Mouse (Mus musculus) liver, embryonic 15.5 days (tissue): ENCODE measurements around the gene Ripk1. TPM values are rescaled to one million over a fixed set of nuclear protein-coding genes. Genes with fewer than 3 reads are reported as not detected.

Source experiments
- ATAC-seq: fragments of 200-750 bp; cut with Nextera tagmentation; 2 replicates; pipeline ENCODE4 v1.8.0; 2017; ENCODE audit warnings: moderate number of reproducible peaks, mild to moderate bottlenecking, moderate library complexity; ENCODE audit not compliant: insufficient read depth
- H3K27ac ChIP-seq: fragments of 300-500 bp; sonication (generic); replicated peaks from 2 replicates; pipeline ENCODE4 v1.5.1; 2015; ENCODE audit warnings: mild to moderate bottlenecking, inconsistent platforms
- H3K27me3 ChIP-seq: fragments of 300-500 bp; sonication (generic); 2 replicates; pipeline ENCODE4 v1.6.1; 2015; ENCODE audit warnings: mild to moderate bottlenecking, inconsistent platforms
- H3K36me3 ChIP-seq: fragments of 300-500 bp; sonication (generic); replicated peaks from 2 replicates; pipeline ENCODE4 v1.6.1; 2015; ENCODE audit warnings: moderate library complexity, mild to moderate bottlenecking, inconsistent platforms
- H3K4me1 ChIP-seq: fragments of 300-500 bp; sonication (generic); replicated peaks from 2 replicates; pipeline ENCODE4 v1.6.1; 2015; ENCODE audit warnings: inconsistent platforms
- H3K4me2 ChIP-seq: fragments of 300-500 bp; sonication (generic); 2 replicates; pipeline ENCODE4 v1.6.1; 2015; ENCODE audit warnings: moderate library complexity, mild to moderate bottlenecking, inconsistent platforms
- H3K4me3 ChIP-seq: fragments of 300-500 bp; sonication (generic); replicated peaks from 2 replicates; pipeline ENCODE4 v1.5.1; 2015; ENCODE audit warnings: mild to moderate bottlenecking, inconsistent platforms
- H3K9ac ChIP-seq: fragments of 300-500 bp; sonication (generic); 2 replicates; pipeline ENCODE4 v1.6.1; 2015; ENCODE audit warnings: moderate library complexity, mild to moderate bottlenecking, inconsistent platforms
- H3K9me3 ChIP-seq: fragments of 300-500 bp; sonication (generic); replicated peaks from 2 replicates; pipeline ENCODE4 v1.6.1; 2016; ENCODE audit warnings: inconsistent platforms
- WGBS: fragments of 180-500 bp; shearing (Covaris S2); methylation state at CpG from one replicate; pipeline ENCODE4 v1.1.7; 2015; ENCODE audit warnings: mixed read lengths; ENCODE audit not compliant: insufficient replicate concordance; 5-methylcytosine and 5-hydroxymethylcytosine counted together
- polyA plus RNA-seq: library from polyadenylated mRNA; unstranded; fragments of >200 nt; fragmentation: Nextera tagmentation; extraction: Ambion mirVana; gene quantifications from 2 replicates; pipeline ENCODE4 v1.2.1, GENCODE M21; 2015

Ripk1 gene
- polyA plus RNA-seq, 1 experiment from 2014 or later = 11.6 TPM

DNA sequence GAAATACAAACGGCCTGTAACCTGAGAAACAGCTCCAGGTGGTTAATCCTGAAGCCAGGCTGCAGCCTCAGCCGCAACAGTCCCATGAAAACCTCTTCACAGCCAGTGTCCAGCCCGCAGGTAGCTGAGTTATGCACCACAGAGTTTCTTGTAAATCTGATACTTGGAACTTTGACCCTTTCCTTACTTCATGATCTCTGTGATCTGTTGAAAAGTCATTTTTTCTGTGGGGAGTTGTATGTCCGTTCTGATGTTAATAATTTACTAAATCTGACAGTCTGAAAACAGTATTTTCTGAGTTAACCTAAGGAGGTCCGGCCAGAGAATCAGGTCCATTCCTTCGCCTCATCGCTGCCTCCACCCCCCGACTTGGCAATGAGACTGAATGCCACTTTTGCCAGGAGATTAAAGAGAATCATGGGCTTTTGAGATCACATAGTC lies 36.8 kb downstream of the Ripk1 start:
- H3K27me3 ChIP-seq = no peaks in the 10 kb centered on the region
- ATAC-seq = no peak
- peaks cover 3% of the 10 kb centered on the region; the same call in 1 of the 2 replicates for H3K36me3 ChIP-seq
- H3K9me3 ChIP-seq = no peaks in the 10 kb centered on the region
- 64% methylated on average over 8 of the region's 8 CpGs for WGBS
- peak overlapping the region; percentile 25; the same call in 1 of the 2 replicates for H3K4me3 ChIP-seq
- peak overlapping the region; percentile 61 for H3K27ac ChIP-seq
- peaks cover 30% of the 10 kb centered on the region for H3K4me1 ChIP-seq
- H3K4me2 ChIP-seq = peak overlapping the region; percentile 88
- H3K9ac ChIP-seq = no peak overlapping the region

DNA sequence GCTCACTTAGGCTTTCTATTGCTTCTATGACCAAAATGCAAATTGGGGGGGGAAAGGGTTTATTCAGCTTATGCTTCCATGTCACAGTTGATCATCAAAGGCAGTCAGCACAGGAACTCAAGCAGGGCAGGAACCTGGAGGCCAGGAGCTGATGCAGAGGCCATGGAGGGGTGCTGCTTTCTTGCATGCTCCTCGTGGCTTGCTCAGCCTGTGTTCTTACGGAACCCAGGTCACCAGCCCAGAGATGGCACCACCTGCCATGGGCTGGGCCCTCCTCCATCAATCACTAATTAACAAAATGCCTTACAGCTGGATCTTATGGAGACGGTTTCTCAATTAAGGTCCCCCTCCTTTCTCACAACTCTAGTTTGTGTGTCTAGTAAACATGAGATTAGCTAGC lies 37.9 kb downstream of the Ripk1 start:
- peaks cover 39% of the 10 kb centered on the region for H3K4me1 ChIP-seq
- H3K9me3 ChIP-seq = no peaks in the 10 kb centered on the region
- no peaks in the 10 kb centered on the region for H3K27me3 ChIP-seq
- ATAC-seq = no peak
- H3K4me2 ChIP-seq = no peak overlapping the region
- H3K9ac ChIP-seq = no peak overlapping the region
- H3K36me3 ChIP-seq = no peaks in the 10 kb centered on the region
- no peak overlapping the region for H3K4me3 ChIP-seq
- no peak overlapping the region for H3K27ac ChIP-seq
- WGBS = 79% methylated on average over 3 of the region's 3 CpGs

DNA sequence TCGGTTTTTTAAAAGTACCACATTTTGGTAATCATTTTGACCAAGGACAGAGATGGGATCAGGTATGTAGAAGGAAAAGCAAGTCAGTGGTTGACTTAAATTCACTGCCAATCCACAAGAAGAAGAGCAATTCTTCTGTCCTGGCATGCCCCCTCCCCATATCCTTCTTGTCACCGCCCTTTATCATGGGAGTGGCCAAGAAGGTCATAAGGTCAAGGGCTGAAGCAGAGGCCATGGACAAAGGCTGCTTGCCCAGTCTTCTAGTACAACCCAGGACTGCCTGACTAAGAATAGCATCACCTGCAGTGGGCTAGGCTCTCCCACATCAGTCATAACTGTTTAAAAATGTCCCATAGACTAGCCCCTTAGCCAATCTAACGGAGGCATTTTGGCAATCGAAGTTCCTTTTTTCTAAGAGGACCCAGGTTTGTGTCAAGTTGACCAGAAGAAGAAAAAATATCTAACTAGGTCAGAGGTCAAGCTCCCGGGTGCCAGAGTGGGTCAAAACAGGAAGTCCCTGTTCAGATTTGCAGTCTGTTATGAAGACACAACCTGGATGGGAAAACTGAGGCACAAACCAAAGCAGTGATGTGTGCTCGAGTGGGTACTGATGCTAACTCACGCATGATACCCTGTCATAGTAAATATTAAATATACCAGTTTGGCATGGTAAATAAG lies 41.7 kb downstream of the Ripk1 start:
- Histone ChIP-seq H3K9ac (no peak overlapping the region), H3K4me3 (no peak overlapping the region), H3K27ac (no peak overlapping the region), H3K36me3 (0 out of 2 replicates have a peak, but pooled peaks cover 4% of the 10 kb centered on the region), H3K4me2 (no peak overlapping the region), H3K27me3 (no peaks in the 10 kb centered on the region), H3K4me1 (peaks cover 24% of the 10 kb centered on the region), H3K9me3 (no peaks in the 10 kb centered on the region)
- no peak for ATAC-seq
- WGBS = 44% methylated on average over 7 of the region's 7 CpGs

DNA sequence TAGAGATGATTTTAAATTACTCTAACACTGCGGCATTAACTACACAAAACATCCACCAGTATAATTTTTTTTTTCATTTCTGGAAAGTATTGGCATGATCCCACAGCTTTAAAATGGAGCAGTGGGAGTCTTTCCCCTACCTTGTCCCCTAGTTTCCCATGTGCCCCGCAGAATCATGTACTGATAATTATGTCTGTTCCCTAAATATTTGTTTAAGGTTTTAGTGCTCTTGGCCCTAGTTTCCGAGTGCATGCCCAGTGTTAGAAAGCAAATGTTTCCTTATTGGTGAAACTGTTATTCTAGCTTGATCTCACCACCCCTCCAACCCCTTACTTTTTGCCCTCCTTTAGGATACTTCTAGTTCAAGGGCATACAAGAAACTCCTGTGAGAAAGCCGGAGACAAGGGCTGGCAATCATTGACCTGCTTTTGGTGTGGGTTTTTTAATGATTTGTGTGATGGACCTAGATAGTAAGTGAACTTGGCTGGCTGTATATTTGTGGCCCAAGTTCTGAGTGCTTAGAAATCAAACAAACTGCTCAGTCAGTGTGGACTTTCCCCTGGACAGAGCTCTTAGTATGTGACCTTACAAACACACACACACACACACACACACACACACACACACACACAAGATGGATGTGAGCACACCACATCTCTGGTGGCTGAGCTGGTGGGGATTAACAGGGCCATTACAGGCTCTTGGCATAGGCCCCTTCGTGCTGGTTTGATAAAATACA lies 43.5 kb downstream of the Ripk1 start:
- H3K27me3 ChIP-seq = no peaks in the 10 kb centered on the region
- H3K27ac ChIP-seq = peak overlapping the region; percentile 52
- no peak overlapping the region for H3K9ac ChIP-seq
- 46% methylated on average over 5 of the region's 5 CpGs for WGBS
- no peak overlapping the region for H3K4me2 ChIP-seq
- peaks cover 17% of the 10 kb centered on the region for H3K4me1 ChIP-seq
- H3K4me3 ChIP-seq = no peak overlapping the region
- 0 out of 2 replicates have a peak, but pooled peaks cover 9% of the 10 kb centered on the region for H3K36me3 ChIP-seq
- ATAC-seq = peak; percentile 79
- H3K9me3 ChIP-seq = no peaks in the 10 kb centered on the region

DNA sequence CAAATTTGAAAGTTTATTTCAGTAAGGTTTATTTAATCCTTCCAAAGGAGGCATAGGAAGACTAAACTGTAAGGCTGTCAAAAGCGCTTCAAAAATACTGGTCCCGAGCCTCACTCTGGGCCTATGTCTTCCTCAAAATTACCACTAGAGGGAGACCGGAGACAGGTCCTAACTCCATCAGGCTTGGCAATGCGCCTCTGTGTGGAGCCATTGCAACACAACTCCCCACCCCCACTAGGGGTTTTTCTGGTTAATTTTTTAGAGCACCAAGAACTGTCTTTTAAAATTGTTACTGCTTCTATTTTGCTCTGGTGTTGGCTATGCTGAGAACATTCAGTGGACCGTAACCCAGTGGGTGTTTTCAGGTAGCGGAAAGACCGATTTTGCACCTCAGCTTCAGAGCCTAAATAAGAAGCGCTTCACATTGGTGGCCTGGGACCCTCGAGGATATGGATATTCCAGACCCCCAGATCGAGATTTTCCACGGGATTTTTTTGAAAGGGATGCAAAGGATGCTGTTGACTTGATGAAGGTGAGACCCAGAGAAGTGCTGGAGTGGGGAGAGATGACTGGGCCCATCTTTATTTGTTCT lies 44.4 kb downstream of the Ripk1 start:
- peak; percentile 74 for ATAC-seq
- 38% methylated on average over 11 of the region's 11 CpGs for WGBS
- no peaks in the 10 kb centered on the region for H3K27me3 ChIP-seq
- H3K9me3 ChIP-seq = no peaks in the 10 kb centered on the region
- no peak overlapping the region for H3K4me3 ChIP-seq
- H3K9ac ChIP-seq = no peak overlapping the region
- no peak overlapping the region for H3K4me2 ChIP-seq
- H3K27ac ChIP-seq = 0 out of 2 replicates have a peak overlapping the region, but pooled peaks have one; percentile 29
- peaks cover 17% of the 10 kb centered on the region for H3K4me1 ChIP-seq
- H3K36me3 ChIP-seq = 0 out of 2 replicates have a peak, but pooled peaks cover 9% of the 10 kb centered on the region

DNA sequence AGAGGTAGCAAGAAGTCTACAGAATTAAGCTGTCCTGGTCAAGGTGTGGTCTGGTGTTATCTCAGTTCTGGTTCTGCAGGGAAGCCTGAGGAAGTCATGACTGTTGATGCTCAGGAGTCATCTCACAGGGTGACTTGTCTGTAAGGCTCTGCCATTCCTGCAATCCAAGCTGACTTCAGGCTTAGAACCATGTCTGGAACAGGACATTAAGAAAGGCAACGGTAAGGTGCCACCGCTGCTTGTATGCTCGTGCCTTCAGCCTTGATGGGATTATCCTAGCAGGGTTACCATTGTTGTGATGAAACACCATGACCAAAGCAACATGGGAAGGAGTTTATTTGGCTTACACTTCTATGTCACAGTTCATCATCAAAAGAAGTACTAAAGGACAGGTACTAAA lies 45.4 kb downstream of the Ripk1 start:
- Histone ChIP-seq H3K9ac (no peak overlapping the region), H3K27me3 (no peaks in the 10 kb centered on the region), H3K4me1 (peaks cover 17% of the 10 kb centered on the region), H3K4me3 (no peak overlapping the region), H3K4me2 (no peak overlapping the region), H3K27ac (no peak overlapping the region), H3K36me3 (0 out of 2 replicates have a peak, but pooled peaks cover 9% of the 10 kb centered on the region), H3K9me3 (no peaks in the 10 kb centered on the region)
- no peak for ATAC-seq
- WGBS = 73% methylated on average over 3 of the region's 3 CpGs

DNA sequence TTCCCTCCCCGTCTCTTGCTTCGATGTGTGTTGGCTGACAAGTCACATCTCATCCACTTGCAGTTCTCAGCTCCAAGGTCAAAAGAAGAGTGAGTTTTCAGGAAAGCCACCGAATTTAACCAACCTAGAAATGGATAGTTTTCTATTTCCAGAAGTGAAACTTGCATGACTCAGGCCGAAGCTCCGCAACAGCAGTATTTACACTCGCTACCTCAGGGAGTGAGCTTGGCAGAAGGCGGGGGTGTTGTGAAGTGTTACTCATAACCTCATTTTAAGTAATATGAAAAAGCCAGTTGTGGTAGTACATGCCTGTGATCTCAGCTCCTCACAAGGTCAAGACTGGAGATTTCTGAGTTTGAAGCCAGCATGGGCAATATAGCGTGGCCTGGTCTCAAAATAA lies 48.3 kb downstream of the Ripk1 start:
- Histone ChIP-seq H3K4me3 (no peak overlapping the region), H3K4me1 (0 out of 2 replicates have a peak, but pooled peaks cover 14% of the 10 kb centered on the region), H3K27me3 (no peaks in the 10 kb centered on the region), H3K4me2 (no peak overlapping the region), H3K27ac (no peak overlapping the region), H3K9ac (no peak overlapping the region), H3K36me3 (0 out of 2 replicates have a peak, but pooled peaks cover 9% of the 10 kb centered on the region), H3K9me3 (no peaks in the 10 kb centered on the region)
- ATAC-seq = no peak
- 80% methylated on average over 8 of the region's 8 CpGs for WGBS

DNA sequence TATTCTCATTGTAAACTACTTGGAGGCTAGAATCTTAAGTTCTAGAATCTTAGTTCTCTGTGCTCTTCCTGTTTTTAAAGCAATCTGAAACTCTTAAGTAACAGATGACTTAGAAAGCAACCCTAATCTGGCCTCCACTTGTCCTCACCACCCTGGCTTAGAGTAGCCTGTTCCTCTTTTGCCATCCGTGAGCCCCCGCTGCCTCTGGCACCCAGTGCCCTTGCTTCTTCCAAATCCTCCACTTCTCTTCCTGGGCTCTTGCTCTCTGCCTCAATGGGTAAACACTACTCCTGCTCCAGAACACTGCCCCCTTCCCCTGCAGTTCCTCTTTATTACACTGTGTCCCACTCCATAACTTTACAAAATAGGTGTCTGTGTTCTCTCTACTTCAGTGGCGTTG lies 49.5 kb downstream of the Ripk1 start:
- Histone ChIP-seq H3K36me3 (peaks cover 17% of the 10 kb centered on the region), H3K27ac (no peak overlapping the region), H3K9me3 (no peaks in the 10 kb centered on the region), H3K9ac (no peak overlapping the region), H3K4me2 (no peak overlapping the region), H3K4me1 (0 out of 2 replicates have a peak, but pooled peaks cover 11% of the 10 kb centered on the region), H3K27me3 (no peaks in the 10 kb centered on the region), H3K4me3 (no peak overlapping the region)
- 57% methylated on average over 3 of the region's 3 CpGs for WGBS
- no peak for ATAC-seq

DNA sequence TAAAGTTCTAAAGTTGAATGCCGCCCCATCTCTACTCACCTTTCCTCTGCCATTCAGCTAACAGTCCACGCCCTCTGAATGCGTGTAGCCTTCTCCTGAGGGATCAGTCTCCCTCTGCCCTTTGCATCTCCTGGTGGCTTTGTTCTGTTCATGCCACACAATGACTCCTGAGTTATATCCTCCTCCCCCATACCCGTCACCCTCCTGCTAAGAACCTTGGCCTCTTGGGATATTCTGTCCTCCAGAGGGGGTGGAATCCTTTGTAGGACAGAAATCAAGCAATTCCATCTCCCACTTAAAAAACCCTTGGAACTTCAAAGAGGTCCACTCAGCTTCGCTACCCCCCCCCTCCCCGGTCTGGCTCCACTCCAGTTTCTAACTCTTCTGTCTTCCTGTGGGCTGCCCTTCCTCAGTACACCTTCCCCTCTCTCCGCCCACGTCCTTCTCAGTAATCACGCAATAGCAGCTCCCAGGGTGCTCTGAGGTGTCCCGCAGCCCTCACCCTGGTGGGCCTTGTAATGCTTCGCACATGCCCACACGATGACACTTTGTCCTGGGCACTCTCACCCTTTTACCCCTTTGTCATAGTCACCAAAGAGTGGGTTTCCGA lies 51.6 kb downstream of the Ripk1 start:
- no peaks in the 10 kb centered on the region for H3K27me3 ChIP-seq

DNA sequence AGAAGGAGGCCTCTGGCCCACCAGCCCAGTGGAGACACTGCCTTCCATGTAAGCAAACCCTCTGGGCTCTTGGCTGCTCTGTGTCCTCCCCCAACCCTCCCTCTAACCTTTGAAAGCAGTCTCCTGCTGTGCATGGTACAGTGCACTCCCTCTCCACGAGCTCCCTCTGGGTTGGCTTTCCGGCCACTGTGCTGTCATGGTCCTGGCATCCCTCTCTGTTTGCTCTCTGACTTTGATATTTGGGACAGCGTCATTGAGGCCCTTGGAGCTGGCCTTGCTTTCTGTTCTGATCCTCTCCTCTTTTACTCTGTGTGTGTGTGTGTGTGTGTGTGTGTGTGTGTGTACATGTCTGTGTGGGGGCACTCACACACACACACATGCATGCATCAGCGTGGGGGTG lies 52.2 kb downstream of the Ripk1 start:
- Histone ChIP-seq H3K4me3 (no peak overlapping the region), H3K9ac (no peak overlapping the region), H3K4me2 (no peak overlapping the region), H3K36me3 (peaks cover 16% of the 10 kb centered on the region), H3K9me3 (0 out of 2 replicates have a peak, but pooled peaks cover under 1% of the 10 kb centered on the region), H3K4me1 (0 out of 2 replicates have a peak, but pooled peaks cover 10% of the 10 kb centered on the region), H3K27ac (peak overlapping the region; percentile 80), H3K27me3 (no peaks in the 10 kb centered on the region)
- 64% methylated on average over 4 of the region's 4 CpGs for WGBS
- ATAC-seq = peak; percentile 67

More for the DNA sequence above, 51.6 kb downstream of the Ripk1 start:
- H3K9me3 ChIP-seq = no peaks in the 10 kb centered on the region
- 62% methylated on average over 13 of the region's 13 CpGs for WGBS
- H3K4me2 ChIP-seq = no peak overlapping the region
- no peak overlapping the region for H3K4me3 ChIP-seq
- peaks cover 13% of the 10 kb centered on the region for H3K36me3 ChIP-seq
- H3K4me1 ChIP-seq = 0 out of 2 replicates have a peak, but pooled peaks cover 10% of the 10 kb centered on the region
- H3K27ac ChIP-seq = peak overlapping the region; percentile 80
- H3K9ac ChIP-seq = no peak overlapping the region
- no peak for ATAC-seq
